Mouse (Mus musculus) small intestine, adult 2 months (tissue): ENCODE measurements around the gene Tmem167b.

Experiments
- CTCF ChIP-seq: fragments of 200-500 bp; IDR thresholded peaks from 2 replicates; pipeline ENCODE4 v1.5.1; 2012; ENCODE audit warnings: low read depth, mild to moderate bottlenecking, control low read depth, inconsistent platforms, low read length, moderate library complexity, mixed read lengths; ENCODE audit not compliant: insufficient replicate concordance, insufficient read length; ENCODE audit errors: extremely low read depth
- POLR2A ChIP-seq: fragments of 200-500 bp; IDR thresholded peaks from 2 replicates; pipeline ENCODE4 v1.6.1; 2012; ENCODE audit warnings: low read depth, mild to moderate bottlenecking, control low read depth, inconsistent platforms, low read length, moderate library complexity

DNA sequence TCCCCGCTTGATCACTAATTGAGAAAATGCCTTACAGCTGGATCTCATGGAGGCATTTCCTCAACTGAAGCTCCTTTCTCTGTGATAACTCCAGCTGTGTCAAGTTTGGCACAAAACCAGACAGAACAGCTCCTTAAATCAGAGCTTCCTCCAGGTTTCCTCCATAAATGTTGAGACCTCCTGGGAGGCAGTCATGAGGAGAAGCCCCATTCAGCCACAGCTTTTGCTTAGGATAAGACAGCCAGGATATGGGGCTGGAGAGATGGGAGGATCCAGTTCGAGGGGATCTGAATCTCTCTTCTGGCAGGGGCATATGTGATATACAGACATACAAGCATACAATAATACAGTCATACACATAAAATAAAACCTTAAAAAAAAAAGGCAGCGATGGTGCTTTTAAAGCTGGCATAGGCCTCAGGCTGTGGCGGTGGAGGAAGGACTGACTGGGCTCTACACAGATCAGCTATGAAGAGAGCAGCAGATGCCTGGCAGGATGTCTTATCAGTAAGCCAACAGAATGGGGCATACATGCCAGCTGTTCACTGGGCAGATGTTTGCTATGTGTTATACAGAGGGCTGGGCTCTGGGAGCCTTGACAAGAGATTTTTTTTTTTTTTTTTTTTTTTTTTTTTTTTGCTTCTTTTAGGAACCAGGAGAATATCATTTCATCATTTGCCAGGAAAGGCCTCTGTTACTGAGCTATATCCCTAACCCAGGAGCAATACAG is 53.4 kb downstream of the Tmem167b start:
- TF ChIP-seq CTCF (no peak), POLR2A (no peak)
